Mouse (Mus musculus): ENCODE results near the gene Gm2696. TPM values are rescaled to one million over a fixed set of nuclear protein-coding genes. Genes with fewer than 3 reads are reported as not detected.

Gm2696 gene
- polyA plus RNA-seq, 1 experiment from 2014 or later: not detected

- 0 out of 2 replicates have a peak, but pooled peaks cover 2% of the 10 kb centered on the region for H3K4me1 ChIP-seq (ENCODE audit: control insufficient read depth, insufficient read depth, low read length)
- peak; percentile 89 for ATAC-seq (ENCODE audit: insufficient number of reproducible peaks, insufficient read depth, low FRiP score, low read depth)
- H3K9me3 ChIP-seq (ENCODE audit: control insufficient read depth, low read depth, low read length): no peaks in the 10 kb centered on the region
- H3K27ac ChIP-seq (ENCODE audit: low read length): no peak overlapping the region; the same call in 1 of the 2 replicates
- H3K4me3 ChIP-seq (ENCODE audit: low read depth, low read length): peak overlapping the region; percentile 3; the same call in 1 of the 2 replicates
- WGBS: 30% methylated on average over 14 of the region's 14 CpGs
- no peak overlapping the region for H3K9ac ChIP-seq (replicated peaks; ENCODE audit: low read depth, low read length)
- no peaks in the 10 kb centered on the region for H3K27me3 ChIP-seq (ENCODE audit: control insufficient read depth, insufficient read depth, low read length)
- no peaks in the 10 kb centered on the region for H3K36me3 ChIP-seq (ENCODE audit: control insufficient read depth, insufficient read depth, low read length)
- H3K4me2 ChIP-seq (replicated peaks; ENCODE audit: low read depth, low read length): peak overlapping the region; percentile 31
Observed at GRCm38 (mm10) chr10:77864067-77864761, 49.7 kb downstream of the Gm2696 start.

GRCm38 (mm10) chr10:77864762-77865143, 50.3 kb downstream of the Gm2696 start:
- Histone ChIP-seq H3K27ac (ENCODE audit: low read length) (no peak overlapping the region), H3K4me1 (ENCODE audit: control insufficient read depth, insufficient read depth, low read length) (0 out of 2 replicates have a peak, but pooled peaks cover 2% of the 10 kb centered on the region), H3K4me3 (ENCODE audit: low read depth, low read length) (peak overlapping the region; percentile 3; the same call in 1 of the 2 replicates), H3K27me3 (ENCODE audit: control insufficient read depth, insufficient read depth, low read length) (no peaks in the 10 kb centered on the region), H3K9me3 (ENCODE audit: control insufficient read depth, low read depth, low read length) (no peaks in the 10 kb centered on the region), H3K4me2 (replicated peaks; ENCODE audit: low read depth, low read length) (peak overlapping the region; percentile 31), H3K9ac (replicated peaks; ENCODE audit: low read depth, low read length) (no peak overlapping the region), H3K36me3 (ENCODE audit: control insufficient read depth, insufficient read depth, low read length) (no peaks in the 10 kb centered on the region)
- WGBS: 34% methylated on average over 11 of the region's 11 CpGs
- peak; percentile 2; the same call in 1 of the 2 replicates for ATAC-seq (ENCODE audit: insufficient number of reproducible peaks, insufficient read depth, low FRiP score, low read depth)

GRCm38 (mm10) chr10:77867546-77867945, 53.1 kb downstream of the Gm2696 start:
- Histone ChIP-seq H3K36me3 (ENCODE audit: control insufficient read depth, insufficient read depth, low read length) (no peaks in the 10 kb centered on the region), H3K4me1 (ENCODE audit: control insufficient read depth, insufficient read depth, low read length) (0 out of 2 replicates have a peak, but pooled peaks cover 2% of the 10 kb centered on the region), H3K9me3 (ENCODE audit: control insufficient read depth, low read depth, low read length) (no peaks in the 10 kb centered on the region), H3K27me3 (ENCODE audit: control insufficient read depth, insufficient read depth, low read length) (no peaks in the 10 kb centered on the region), H3K27ac (ENCODE audit: low read length) (no peak overlapping the region), H3K4me2 (replicated peaks; ENCODE audit: low read depth, low read length) (no peak overlapping the region), H3K4me3 (ENCODE audit: low read depth, low read length) (no peak overlapping the region), H3K9ac (replicated peaks; ENCODE audit: low read depth, low read length) (no peak overlapping the region)
- no peak for ATAC-seq (ENCODE audit: insufficient number of reproducible peaks, insufficient read depth, low FRiP score, low read depth)
- 25% methylated on average over 1 of the region's 1 CpGs for WGBS

- Histone ChIP-seq H3K4me2 (replicated peaks; ENCODE audit: low read depth, low read length) (no peak overlapping the region), H3K9me3 (ENCODE audit: control insufficient read depth, low read depth, low read length) (no peaks in the 10 kb centered on the region), H3K4me3 (ENCODE audit: low read depth, low read length) (no peak overlapping the region), H3K4me1 (ENCODE audit: control insufficient read depth, insufficient read depth, low read length) (no peaks in the 10 kb centered on the region), H3K36me3 (ENCODE audit: control insufficient read depth, insufficient read depth, low read length) (no peaks in the 10 kb centered on the region), H3K27ac (ENCODE audit: low read length) (no peak overlapping the region), H3K27me3 (ENCODE audit: control insufficient read depth, insufficient read depth, low read length) (no peaks in the 10 kb centered on the region), H3K9ac (replicated peaks; ENCODE audit: low read depth, low read length) (no peak overlapping the region)
- ATAC-seq (ENCODE audit: insufficient number of reproducible peaks, insufficient read depth, low FRiP score, low read depth): no peak
- 88% methylated on average over 7 of the region's 7 CpGs for WGBS
Observed at GRCm38 (mm10) chr10:77869651-77870050, 55.2 kb downstream of the Gm2696 start.

- no peak overlapping the region for H3K27ac ChIP-seq (ENCODE audit: low read length)
- H3K36me3 ChIP-seq (ENCODE audit: control insufficient read depth, insufficient read depth, low read length): no peaks in the 10 kb centered on the region
- no peak overlapping the region for H3K9ac ChIP-seq (replicated peaks; ENCODE audit: low read depth, low read length)
- no peaks in the 10 kb centered on the region for H3K4me1 ChIP-seq (ENCODE audit: control insufficient read depth, insufficient read depth, low read length)
- 68% methylated on average over 6 of the region's 6 CpGs for WGBS
- no peaks in the 10 kb centered on the region for H3K9me3 ChIP-seq (ENCODE audit: control insufficient read depth, low read depth, low read length)
- H3K4me2 ChIP-seq (replicated peaks; ENCODE audit: low read depth, low read length): no peak overlapping the region
- no peaks in the 10 kb centered on the region for H3K27me3 ChIP-seq (ENCODE audit: control insufficient read depth, insufficient read depth, low read length)
- no peak overlapping the region for H3K4me3 ChIP-seq (ENCODE audit: low read depth, low read length)
- no peak for ATAC-seq (ENCODE audit: insufficient number of reproducible peaks, insufficient read depth, low FRiP score, low read depth)
Observed at GRCm38 (mm10) chr10:77878985-77879384, 64.5 kb downstream of the Gm2696 start.

GRCm38 (mm10) chr10:77880305-77880704, 65.8 kb downstream of the Gm2696 start:
- no peaks in the 10 kb centered on the region for H3K4me1 ChIP-seq (ENCODE audit: control insufficient read depth, insufficient read depth, low read length)
- H3K4me3 ChIP-seq (ENCODE audit: low read depth, low read length): no peak overlapping the region
- no peak overlapping the region for H3K4me2 ChIP-seq (replicated peaks; ENCODE audit: low read depth, low read length)
- no peak overlapping the region for H3K9ac ChIP-seq (replicated peaks; ENCODE audit: low read depth, low read length)
- no peaks in the 10 kb centered on the region for H3K9me3 ChIP-seq (ENCODE audit: control insufficient read depth, low read depth, low read length)
- H3K27ac ChIP-seq (ENCODE audit: low read length): no peak overlapping the region
- 65% methylated on average over 3 of the region's 3 CpGs for WGBS
- H3K27me3 ChIP-seq (ENCODE audit: control insufficient read depth, insufficient read depth, low read length): no peaks in the 10 kb centered on the region
- no peaks in the 10 kb centered on the region for H3K36me3 ChIP-seq (ENCODE audit: control insufficient read depth, insufficient read depth, low read length)
- no peak for ATAC-seq (ENCODE audit: insufficient number of reproducible peaks, insufficient read depth, low FRiP score, low read depth)

GRCm38 (mm10) chr10:77882553-77882952, 68.1 kb downstream of the Gm2696 start:
- Histone ChIP-seq H3K4me3 (ENCODE audit: low read depth, low read length) (no peak overlapping the region), H3K27ac (ENCODE audit: low read length) (no peak overlapping the region), H3K9me3 (ENCODE audit: control insufficient read depth, low read depth, low read length) (no peaks in the 10 kb centered on the region), H3K9ac (replicated peaks; ENCODE audit: low read depth, low read length) (no peak overlapping the region), H3K36me3 (ENCODE audit: control insufficient read depth, insufficient read depth, low read length) (no peaks in the 10 kb centered on the region), H3K4me1 (ENCODE audit: control insufficient read depth, insufficient read depth, low read length) (no peaks in the 10 kb centered on the region), H3K27me3 (ENCODE audit: control insufficient read depth, insufficient read depth, low read length) (no peaks in the 10 kb centered on the region), H3K4me2 (replicated peaks; ENCODE audit: low read depth, low read length) (no peak overlapping the region)
- no peak for ATAC-seq (ENCODE audit: insufficient number of reproducible peaks, insufficient read depth, low FRiP score, low read depth)
- 87% methylated on average over 5 of the region's 5 CpGs for WGBS

Data from stomach, embryonic 14.5 days (tissue).